Mouse (Mus musculus) CH12.LX (cell line): ENCODE data around the gene P4ha1. TPM values are rescaled to one million over a fixed set of nuclear protein-coding genes. Genes with fewer than 3 reads are reported as not detected.

ENCODE experiments used
- DNase-seq: peaks from one replicate; pipeline ENCODE4 v3.0.0-alpha.2; 2013; ENCODE audit errors: extremely low read depth
- H3K27ac ChIP-seq: 2 replicates; pipeline ENCODE4 v1.5.1; 2012; ENCODE audit warnings: low read depth, mild to moderate bottlenecking, control low read depth, moderate library complexity; ENCODE audit not compliant: insufficient read depth
- H3K27me3 ChIP-seq: replicated peaks from 2 replicates; pipeline ENCODE3; 2012; ENCODE audit warnings: inconsistent platforms
- H3K36me3 ChIP-seq, 2 experiments: replicated peaks in 1 of 2; 2 replicates each; pipeline versions ENCODE3 to v1.6.1; 2012; ENCODE audit warnings: inconsistent platforms in 1 of 2, low read length in 1 of 2, mild to moderate bottlenecking in 1 of 2, mixed read lengths in 1 of 2, moderate library complexity in 1 of 2; ENCODE audit not compliant: control insufficient read depth in 1 of 2, insufficient read depth in 1 of 2
- H3K4me1 ChIP-seq, 2 experiments: 2 replicates each; pipeline ENCODE4 v1.6.1; 2012; ENCODE audit warnings: inconsistent platforms in 1 of 2, moderate library complexity in 1 of 2; ENCODE audit not compliant: insufficient read depth in 2 of 2, control insufficient read depth in 1 of 2
- H3K4me2 ChIP-seq: 2 replicates; pipeline ENCODE4 v1.6.1; 2012; ENCODE audit warnings: low read depth, mild to moderate bottlenecking, control low read depth; ENCODE audit not compliant: poor library complexity, insufficient read depth, severe bottlenecking
- H3K4me3 ChIP-seq, 3 experiments: fragments of 150-350 bp in 1 of 3; sonication (generic) in 1 of 3; replicated peaks in 1 of 3; 2 replicates each; pipeline versions ENCODE3 to v1.5.1; 2011 to 2012; ENCODE audit warnings: low read depth in 2 of 3, low read length in 2 of 3, mild to moderate bottlenecking in 2 of 3, moderate library complexity in 2 of 3, control low read depth in 1 of 3, improper control_type of control experiment in 1 of 3, inconsistent platforms in 1 of 3, mixed read lengths in 1 of 3; ENCODE audit not compliant: poor library complexity in 1 of 3
- H3K79me2 ChIP-seq: replicated peaks from 2 replicates; pipeline ENCODE4 v1.6.1; 2012; ENCODE audit warnings: mild to moderate bottlenecking, moderate library complexity; ENCODE audit not compliant: control insufficient read depth, poor library complexity, insufficient read depth, severe bottlenecking; ENCODE audit errors: extremely low read depth
- H3K9ac ChIP-seq: 2 replicates; pipeline ENCODE4 v1.6.1; 2012; ENCODE audit warnings: low read depth, mild to moderate bottlenecking, control low read depth, moderate library complexity; ENCODE audit not compliant: insufficient read depth
- H3K9me3 ChIP-seq: replicated peaks from 2 replicates; pipeline ENCODE3; 2012; ENCODE audit warnings: low read length, inconsistent platforms, mixed read lengths
- BHLHE40 ChIP-seq: IDR thresholded peaks from 2 replicates; pipeline ENCODE4 v1.6.1; 2011; ENCODE audit warnings: mild to moderate bottlenecking, low read depth, low read length, improper control_type of control experiment
- CHD1 ChIP-seq: IDR thresholded peaks from 2 replicates; pipeline ENCODE4 v1.6.1; 2012; ENCODE audit warnings: low read depth, low read length, improper control_type of control experiment, inconsistent platforms
- CHD2 ChIP-seq: IDR thresholded peaks from 2 replicates; pipeline ENCODE4 v1.6.1; 2011; ENCODE audit warnings: low read length, improper control_type of control experiment
- CTCF ChIP-seq, 2 experiments: IDR thresholded peaks in 1 of 2; conservative IDR thresholded peaks in 1 of 2; 2 replicates each; pipeline ENCODE4 v1.5.1; 2011 to 2012; ENCODE audit warnings: low read depth in 2 of 2, low read length in 2 of 2, improper control_type of control experiment in 1 of 2, inconsistent platforms in 1 of 2, mild to moderate bottlenecking in 1 of 2, moderate library complexity in 1 of 2
- E2F4 ChIP-seq: IDR thresholded peaks from 2 replicates; pipeline ENCODE4 v1.6.1; 2011; ENCODE audit warnings: low read depth, low read length, improper control_type of control experiment; ENCODE audit not compliant: insufficient replicate concordance
- ETS1 ChIP-seq: conservative IDR thresholded peaks from 2 replicates; pipeline ENCODE4 v1.6.1; 2012; ENCODE audit warnings: low read depth, mild to moderate bottlenecking, inconsistent platforms, low read length, improper control_type of control experiment, moderate library complexity
- GABPA ChIP-seq: IDR thresholded peaks from 2 replicates; pipeline ENCODE4 v1.6.1; 2012; ENCODE audit warnings: low read depth, low read length, improper control_type of control experiment, inconsistent platforms; ENCODE audit not compliant: insufficient replicate concordance
- HCFC1 ChIP-seq: IDR thresholded peaks from 2 replicates; pipeline ENCODE4 v1.6.1; 2012; ENCODE audit warnings: low read depth, mild to moderate bottlenecking, inconsistent platforms, low read length, improper control_type of control experiment
- JUN ChIP-seq: IDR thresholded peaks from 2 replicates; pipeline ENCODE4 v1.6.1; 2011; ENCODE audit warnings: low read depth, mild to moderate bottlenecking, low read length, improper control_type of control experiment, moderate library complexity; ENCODE audit not compliant: insufficient read depth
- JUND ChIP-seq: conservative IDR thresholded peaks from 2 replicates; pipeline ENCODE4 v1.6.1; 2011; ENCODE audit warnings: low read depth, low read length, improper control_type of control experiment
- MAFK ChIP-seq: IDR thresholded peaks from 2 replicates; pipeline ENCODE4 v1.6.1; 2011; ENCODE audit warnings: low read length, improper control_type of control experiment; ENCODE audit not compliant: insufficient replicate concordance
- MAX ChIP-seq: IDR thresholded peaks from 2 replicates; pipeline ENCODE4 v1.6.1; 2011; ENCODE audit warnings: low read length, improper control_type of control experiment
- MXI1 ChIP-seq: IDR thresholded peaks from 2 replicates; pipeline ENCODE4 v1.6.1; 2011; ENCODE audit warnings: mild to moderate bottlenecking, low read depth, low read length, improper control_type of control experiment
- MYC ChIP-seq: IDR thresholded peaks from 2 replicates; pipeline ENCODE4 v1.6.1; 2011; ENCODE audit warnings: low read depth, mild to moderate bottlenecking, improper control_type of control experiment, low read length
- POLR2AphosphoS2 ChIP-seq: IDR thresholded peaks from 2 replicates; pipeline ENCODE4 v1.6.1; 2011; ENCODE audit warnings: low read depth, low read length, improper control_type of control experiment
- RCOR1 ChIP-seq: conservative IDR thresholded peaks from 2 replicates; pipeline ENCODE4 v1.6.1; 2012; ENCODE audit warnings: low read depth, mild to moderate bottlenecking, inconsistent platforms, low read length, improper control_type of control experiment
- SIN3A ChIP-seq: IDR thresholded peaks from 2 replicates; pipeline ENCODE4 v1.6.1; 2012; ENCODE audit warnings: low read length, improper control_type of control experiment, inconsistent platforms
- SMC3 ChIP-seq: IDR thresholded peaks from 2 replicates; pipeline ENCODE4 v1.6.1; 2011; ENCODE audit warnings: low read depth, low read length, improper control_type of control experiment
- TBP ChIP-seq: conservative IDR thresholded peaks from 2 replicates; pipeline ENCODE4 v1.6.1; 2011; ENCODE audit warnings: low read depth, low read length, improper control_type of control experiment
- USF2 ChIP-seq: conservative IDR thresholded peaks from 2 replicates; pipeline ENCODE4 v1.6.1; 2011; ENCODE audit warnings: low read depth, low read length, improper control_type of control experiment
- ZMIZ1 ChIP-seq: IDR thresholded peaks from 2 replicates; pipeline ENCODE4 v1.6.1; 2012; ENCODE audit warnings: low read depth, mild to moderate bottlenecking, inconsistent platforms, low read length, improper control_type of control experiment
- ZNF384 ChIP-seq: IDR thresholded peaks from 2 replicates; pipeline ENCODE4 v1.6.1; 2012; ENCODE audit warnings: low read depth, low read length, improper control_type of control experiment, inconsistent platforms
- dilution Hi-C: fragments of 300-500 bp; cut with MboI; formaldehyde crosslinking; loops from 2 replicates; pipeline ENCODE4 v1.14.3; 2020; ENCODE audit warnings: low sequenced_read_pairs; ENCODE audit not compliant: extremely low pct_unique_long_range_greater_than_20kb, extremely low pct_ligation_motif_present
- in situ Hi-C: fragments of 300-500 bp; cut with MboI; formaldehyde crosslinking; loops from 3 replicates; pipeline ENCODE4 v1.14.3; 2019; ENCODE audit warnings: low sequenced_read_pairs, low pct_ligation_motif_present, low pct_unique_long_range_greater_than_20kb, mixed read lengths
- polyA plus RNA-seq: library from polyadenylated mRNA; unstranded; fragments of >175 nt; gene quantifications from 2 replicates; pipeline ENCODE4 v1.2.1, GENCODE M21; 2012; ENCODE audit warnings: low read depth; ENCODE audit not compliant: insufficient read length
- total RNA-seq, 2 experiments: library from RNA; depleted of rRNA; stranded (reverse); fragments of 300-350 nt in 1 of 2; fragments of >200 nt in 1 of 2; gene quantifications; 2 replicates each; pipeline ENCODE4 v1.2.3; 2012 to 2014

Gene P4ha1
- total and polyA plus RNA-seq, 3 experiments = 38.4 to 138 (median 87.2) TPM

DNA sequence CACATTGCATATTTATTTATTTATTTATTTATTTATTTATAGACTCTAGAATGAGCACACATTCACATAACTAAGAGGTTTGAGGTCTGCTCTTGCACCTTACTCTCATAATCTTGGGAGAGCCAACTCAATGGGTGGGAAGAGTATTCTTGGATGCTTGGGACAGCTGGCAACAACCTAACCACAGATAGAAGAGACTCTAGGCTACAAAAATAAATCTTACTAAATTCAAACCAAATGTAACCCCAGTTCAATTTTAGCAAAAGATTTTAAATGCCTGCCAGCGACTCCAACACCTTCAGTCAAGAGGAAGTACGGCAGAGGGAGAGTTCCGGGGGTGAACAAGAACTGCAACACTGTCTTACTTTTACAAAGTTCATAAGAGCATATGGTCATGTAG is 2.0 kb upstream of the P4ha1 start:
- Histone ChIP-seq H3K79me2 (peaks cover 15% of the 10 kb centered on the region), H3K4me1 (peaks cover 0 to 15% of the 10 kb centered on the region in 2 experiments; a peak in 2 of 4 replicates), H3K36me3 (no peaks in the 10 kb centered on the region), H3K9ac (no peak overlapping the region), H3K9me3 (no peaks in the 10 kb centered on the region), H3K4me3 (no peak overlapping the region), H3K27ac (no peak overlapping the region), H3K27me3 (no peaks in the 10 kb centered on the region)
- in situ Hi-C loops (no loop called here), dilution Hi-C loops (no loop called here)
- no peak for DNase-seq
- TF ChIP-seq ZMIZ1 (no peak), RCOR1 (no peak), MAFK (no peak), MYC (no peak)
- TF ChIP-seq, all 38 proteins: peak for 0
- H3K4me2 ChIP-seq = no peak overlapping the region

DNA sequence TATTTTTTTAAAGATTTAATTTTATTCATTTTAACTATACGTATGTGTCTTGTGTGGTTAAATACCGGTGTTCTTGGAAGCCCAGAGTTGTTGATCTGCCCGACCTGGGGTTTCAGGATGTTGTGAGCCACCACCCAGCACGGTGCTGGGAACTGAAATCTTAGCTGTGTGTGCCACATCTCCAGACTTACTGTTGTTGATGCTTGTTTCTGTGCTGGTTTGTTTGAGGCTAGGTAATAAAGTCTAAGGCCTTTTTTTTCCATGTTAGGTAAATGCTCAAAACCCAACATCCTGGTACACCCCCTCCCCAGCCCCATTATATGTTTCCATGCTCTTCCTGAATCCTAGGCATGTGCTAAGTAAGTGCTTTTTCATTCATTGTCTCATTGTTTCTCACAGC is 825 bp upstream of the P4ha1 start:
- peak overlapping the region; percentile 73 for H3K4me2 ChIP-seq
- no peaks in the 10 kb centered on the region for H3K36me3 ChIP-seq
- in situ Hi-C loops = no loop called here
- DNase-seq = no peak
- H3K4me1 ChIP-seq = peaks cover 0 to 26% of the 10 kb centered on the region in 2 experiments; a peak in 2 of 4 replicates
- no peak overlapping the region for H3K27ac ChIP-seq
- peaks cover 21% of the 10 kb centered on the region for H3K79me2 ChIP-seq
- dilution Hi-C loops = no loop called here
- no peaks in the 10 kb centered on the region for H3K9me3 ChIP-seq
- no peaks in the 10 kb centered on the region for H3K27me3 ChIP-seq
- H3K9ac ChIP-seq = peak overlapping the region; percentile 80; the same call in 1 of the 2 replicates
- no peak overlapping the region for H3K4me3 ChIP-seq
- TF ChIP-seq JUN (no peak), MAFK (0 out of 2 replicates have a peak, but pooled peaks have one; percentile 13), POLR2AphosphoS2 (no peak), USF2 (no peak), SMC3 (no peak), E2F4 (no peak), BHLHE40 (no peak)

DNA sequence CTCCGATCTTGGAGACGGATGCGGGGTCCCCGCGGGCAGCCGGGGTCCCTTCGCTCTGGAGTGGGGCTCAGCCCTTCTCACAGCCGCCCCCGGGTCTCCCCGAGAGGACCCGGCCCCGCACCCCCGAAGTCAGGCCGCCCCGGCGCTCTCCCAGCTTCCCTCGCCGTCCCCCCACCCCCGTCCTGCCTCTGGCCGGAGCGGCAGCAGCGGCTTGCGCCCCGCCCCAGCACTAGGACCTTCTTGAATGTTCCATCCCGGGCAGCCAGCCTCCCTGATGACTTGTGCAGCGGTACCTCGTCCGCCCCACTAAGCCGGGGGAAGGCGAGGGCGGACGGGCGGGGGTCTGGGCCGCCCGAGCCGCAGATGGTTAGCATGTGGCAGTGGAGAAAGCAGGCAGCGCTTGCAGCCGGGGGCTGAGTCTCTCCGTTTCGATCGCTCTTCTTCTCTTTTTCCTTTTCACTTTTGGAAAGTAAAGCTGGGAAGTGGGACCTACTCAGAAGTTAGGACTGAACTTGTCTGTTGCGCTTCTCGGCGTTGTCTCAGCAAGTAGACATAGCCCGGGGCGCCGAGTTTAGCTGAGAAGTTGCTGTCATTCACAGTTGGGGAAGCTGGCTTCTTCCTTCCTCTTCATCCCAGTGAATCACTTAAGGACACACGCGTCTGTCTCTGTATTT is 529 bp downstream of the P4ha1 start:
- Histone ChIP-seq H3K79me2 (peaks cover 30% of the 10 kb centered on the region), H3K4me3 (peak overlapping the region; percentile 73 to 86 (median 74)), H3K9ac (peak overlapping the region; percentile 88), H3K27me3 (no peaks in the 10 kb centered on the region), H3K27ac (peak overlapping the region; percentile 72), H3K4me1 (peaks cover 0 to 34% of the 10 kb centered on the region in 2 experiments; a peak in 2 of 4 replicates), H3K9me3 (no peaks in the 10 kb centered on the region), H3K4me2 (peak overlapping the region; percentile 89; the same call in 1 of the 2 replicates), H3K36me3 (peaks cover 0 to 8% of the 10 kb centered on the region in 2 experiments)
- in situ Hi-C loops = no loop called here
- peak; percentile 52 for DNase-seq
- dilution Hi-C loops = no loop called here
- TF ChIP-seq JUND (no peak), ETS1 (0 out of 2 replicates have a peak, but pooled peaks have one; percentile 0), RCOR1 (no peak), ZNF384 (peak; percentile 24; the same call in 1 of the 2 replicates), CHD1 (0 out of 2 replicates have a peak, but pooled peaks have one; percentile 66), ZMIZ1 (no peak; the same call in 1 of the 2 replicates), E2F4 (no peak), USF2 (no peak), MYC (0 out of 2 replicates have a peak, but pooled peaks have one; percentile 41), CHD2 (peak; percentile 33; the same call in 1 of the 2 replicates), MAX (peak; percentile 54; the same call in 1 of the 2 replicates), SIN3A (peak; percentile 8; the same call in 1 of the 2 replicates), HCFC1 (no peak), CTCF (conservative IDR thresholded peaks at IDR 0.05 in 1 of 2, IDR thresholded peaks at IDR 0.05 in 1 of 2; ENCODE audit: low read depth in 2 of 2, low read length in 2 of 2) (no peak), SMC3 (no peak), MXI1 (peak; percentile 75; the same call in 1 of the 2 replicates), POLR2AphosphoS2 (no peak), TBP (no peak), BHLHE40 (no peak), GABPA (no peak)
